Mouse (Mus musculus) liver, embryonic 14.5 days (tissue): ENCODE results near the gene S1pr1. TPM values are rescaled to one million over a fixed set of nuclear protein-coding genes. Genes with fewer than 3 reads are reported as not detected.
A peak's percentile ranks its signal among the peaks of the same experiment; 100 is the strongest.

ENCODE experiments used
- ATAC-seq: fragments of 200-750 bp; cut with Nextera tagmentation; 2 replicates; pipeline ENCODE4 v1.8.0; 2017; ENCODE audit warnings: moderate number of reproducible peaks, mild to moderate bottlenecking, moderate library complexity; ENCODE audit not compliant: insufficient read depth
- DNase-seq, 3 experiments: peaks; one replicate each; pipeline ENCODE4 v3.0.0-alpha.2; 2012 to 2013; ENCODE audit warnings: low read depth in 3 of 3, low spot score in 3 of 3
- H3K27ac ChIP-seq: fragments of 300-500 bp; sonication (generic); 2 replicates; pipeline ENCODE4 v1.5.1; 2014; ENCODE audit warnings: moderate library complexity, mild to moderate bottlenecking, control low read depth, inconsistent platforms
- H3K27me3 ChIP-seq: fragments of 300-500 bp; sonication (generic); 2 replicates; pipeline ENCODE4 v1.6.1; 2014; ENCODE audit warnings: mild to moderate bottlenecking, low read length, moderate library complexity; ENCODE audit not compliant: control insufficient read depth, insufficient read depth
- H3K36me3 ChIP-seq: fragments of 300-500 bp; sonication (generic); replicated peaks from 2 replicates; pipeline ENCODE4 v1.6.1; 2014; ENCODE audit warnings: low read depth; ENCODE audit not compliant: control insufficient read depth, insufficient read depth
- H3K4me1 ChIP-seq, 2 experiments: fragments of 200-500 bp in 1 of 2; fragments of 300-500 bp in 1 of 2; sonication (generic) in 1 of 2; replicated peaks; 2 replicates each; pipeline ENCODE4 v1.6.1; 2012 to 2014; ENCODE audit warnings: antibody characterized with exemption in 1 of 2, inconsistent platforms in 1 of 2, low read length in 1 of 2; ENCODE audit not compliant: control insufficient read depth in 2 of 2, insufficient read depth in 2 of 2
- H3K4me2 ChIP-seq: fragments of 300-500 bp; sonication (generic); 2 replicates; pipeline ENCODE4 v1.6.1; 2014; ENCODE audit warnings: low read depth, mild to moderate bottlenecking, control low read depth, moderate library complexity
- H3K4me3 ChIP-seq, 2 experiments: fragments of 200-500 bp in 1 of 2; fragments of 300-500 bp in 1 of 2; sonication (generic) in 1 of 2; 2 replicates each; pipeline ENCODE4 v1.5.1; 2012 to 2014; ENCODE audit warnings: low read depth in 2 of 2, low read length in 2 of 2, mild to moderate bottlenecking in 2 of 2, control low read depth in 1 of 2, inconsistent platforms in 1 of 2, moderate library complexity in 1 of 2; ENCODE audit not compliant: insufficient read depth in 1 of 2
- H3K9ac ChIP-seq: fragments of 300-500 bp; sonication (generic); replicated peaks from 2 replicates; pipeline ENCODE4 v1.6.1; 2014; ENCODE audit warnings: mild to moderate bottlenecking, control low read depth, moderate library complexity
- H3K9me3 ChIP-seq: fragments of 300-500 bp; sonication (generic); 2 replicates; pipeline ENCODE4 v1.6.1; 2016; ENCODE audit warnings: low read length, mixed read lengths; ENCODE audit not compliant: control insufficient read depth
- CTCF ChIP-seq: IDR thresholded peaks from 2 replicates; pipeline ENCODE4 v1.5.1; 2016; ENCODE audit warnings: antibody characterized with exemption, low read depth, control low read depth
- EP300 ChIP-seq: IDR thresholded peaks from 2 replicates; pipeline ENCODE4 v1.6.1; 2016; ENCODE audit warnings: antibody characterized with exemption, low read depth
- WGBS: fragments of 180-500 bp; shearing (Covaris S2); extraction: QIAGEN DNeasy Blood & Tissue Kit; methylation state at CpG from one replicate; pipeline ENCODE4 v1.1.7; 2014; ENCODE audit not compliant: insufficient replicate concordance; 5-methylcytosine and 5-hydroxymethylcytosine counted together
- polyA plus RNA-seq, 2 experiments: library from polyadenylated mRNA; depleted of rRNA in 1 of 2; stranded (reverse) in 1 of 2; unstranded in 1 of 2; fragments of >200 nt; fragmentation: Nextera tagmentation in 1 of 2; extraction: Ambion mirVana in 1 of 2; gene quantifications; 2 replicates each; pipeline versions ENCODE4 v1.2.1 to v1.2.3; 2012 to 2014

The S1pr1 gene
- polyA plus RNA-seq, 2 experiments, result 5.6 to 5.9 TPM

GRCm38 (mm10) chr3:115713417-115714048 is 1.3 kb downstream of the S1pr1 start:
- DNase-seq (no peak), ATAC-seq (no peak)
- Histone ChIP-seq H3K9ac (peak overlapping the region; percentile 42), H3K27ac (no peak overlapping the region), H3K9me3 (no peaks in the 10 kb centered on the region), H3K4me1 (peaks cover 13 to 22% of the 10 kb centered on the region in 2 experiments), H3K27me3 (no peaks in the 10 kb centered on the region), H3K36me3 (no peaks in the 10 kb centered on the region), H3K4me2 (peak overlapping the region; percentile 99), H3K4me3 (peak overlapping the region; percentile 65 to 66)
- TF ChIP-seq EP300 (no peak), CTCF (no peak)
- WGBS, result 4% methylated on average over 22 of the region's 22 CpGs

GRCm38 (mm10) chr3:115712808-115713200 is 2.1 kb downstream of the S1pr1 start:
- WGBS, result 9% methylated on average over 9 of the region's 9 CpGs
- H3K4me2 ChIP-seq, result peak overlapping the region; percentile 99
- TF ChIP-seq CTCF (peak; percentile 91), EP300 (no peak)
- H3K27me3 ChIP-seq, result no peaks in the 10 kb centered on the region
- peaks cover 13 to 22% of the 10 kb centered on the region in 2 experiments for H3K4me1 ChIP-seq
- no peaks in the 10 kb centered on the region for H3K9me3 ChIP-seq
- peak in 1 of 3 experiments; percentile 30 for DNase-seq
- ATAC-seq, result no peak
- H3K9ac ChIP-seq, result no peak overlapping the region
- no peak overlapping the region; a peak in 1 of 4 replicates for H3K4me3 ChIP-seq
- H3K27ac ChIP-seq, result no peak overlapping the region
- H3K36me3 ChIP-seq, result no peaks in the 10 kb centered on the region

GRCm38 (mm10) chr3:115711924-115712807 is 2.7 kb downstream of the S1pr1 start:
- Histone ChIP-seq H3K27me3 (no peaks in the 10 kb centered on the region), H3K4me3 (no peak overlapping the region), H3K9ac (no peak overlapping the region), H3K4me1 (peaks cover 13 to 22% of the 10 kb centered on the region in 2 experiments), H3K4me2 (peak overlapping the region; percentile 99), H3K27ac (no peak overlapping the region), H3K36me3 (no peaks in the 10 kb centered on the region), H3K9me3 (no peaks in the 10 kb centered on the region)
- no peak for DNase-seq
- 75% methylated on average over 27 of the region's 27 CpGs for WGBS
- TF ChIP-seq CTCF (no peak), EP300 (no peak)
- ATAC-seq, result no peak

- Histone ChIP-seq H3K9me3 (no peaks in the 10 kb centered on the region), H3K27me3 (no peaks in the 10 kb centered on the region), H3K4me1 (peaks cover 11 to 21% of the 10 kb centered on the region in 2 experiments), H3K36me3 (no peaks in the 10 kb centered on the region), H3K4me3 (no peak overlapping the region), H3K4me2 (no peak overlapping the region), H3K27ac (no peak overlapping the region), H3K9ac (no peak overlapping the region)
- TF ChIP-seq CTCF, result no peak
- TF ChIP-seq EP300, result no peak
- no peak for DNase-seq
- 76% methylated on average over 3 of the region's 3 CpGs for WGBS
- no peak for ATAC-seq
These were observed 3.5 kb downstream of the S1pr1 start for GRCm38 (mm10) chr3:115711393-115711792.

- Histone ChIP-seq H3K27me3 (no peaks in the 10 kb centered on the region), H3K9me3 (no peaks in the 10 kb centered on the region), H3K4me3 (no peak overlapping the region), H3K9ac (no peak overlapping the region), H3K4me1 (peaks cover 0 to 10% of the 10 kb centered on the region in 2 experiments; a peak in 3 of 4 replicates), H3K4me2 (no peak overlapping the region), H3K27ac (no peak overlapping the region), H3K36me3 (no peaks in the 10 kb centered on the region)
- no peak for TF ChIP-seq EP300
- no peak for TF ChIP-seq CTCF
- DNase-seq (no peak), ATAC-seq (no peak)
- WGBS, result 47% methylated on average over 2 of the region's 2 CpGs
These were observed 4.8 kb downstream of the S1pr1 start for GRCm38 (mm10) chr3:115710051-115710450.
